In genomic region chr8:10634421-10634820, GRCm38 (mm10) we compare ENCODE assay signal across 8 mouse cellular contexts.
DNase-seq lines count a peak whose midpoint lies in the region; ATAC-seq and TF ChIP-seq lines count a peak whose summit lies in the region.
"Had no signal": no experiment of that assay in that cellular context is flagged by ENCODE, and none has a peak within 500 bp of the region (broad histone marks: within the 10 kb centered on the region; RNA-seq: fewer than 3 reads in every experiment).

No protein-coding gene starts in this region.

- no peak for ATAC-seq in kidney, embryonic 15.5 days (replicated peaks; ENCODE audit: low FRiP score)
- ATAC-seq in hindbrain, embryonic 12.5 days (ENCODE audit: low FRiP score), result peak; percentile 75

- H3K79me3 ChIP-seq in C2C12 (ENCODE audit: low read depth), result no peaks in the 10 kb centered on the region

- H3K27ac ChIP-seq in kidney, embryonic 15.5 days, result no peak overlapping the region
- no peak overlapping the region for H3K27ac ChIP-seq in hindbrain, embryonic 12.5 days
- H3K27ac ChIP-seq in thymus, adult 2 months (ENCODE audit: control insufficient read depth, insufficient read depth, low read length), result no peak overlapping the region

- intact Hi-C loops in gastrocnemius, postnatal 14 days (cut with DNase I; ENCODE audit: low total_unique reads), result no loop called here

- no peaks in the 10 kb centered on the region for H3K36me3 ChIP-seq in kidney, embryonic 15.5 days
- no peaks in the 10 kb centered on the region for H3K36me3 ChIP-seq in C2C12 (ENCODE audit: control insufficient read depth, insufficient read depth)
- no peaks in the 10 kb centered on the region for H3K36me3 ChIP-seq in hindbrain, embryonic 12.5 days
- H3K36me3 ChIP-seq in thymus, adult 2 months (ENCODE audit: control insufficient read depth, insufficient read depth, low read length), result no peaks in the 10 kb centered on the region

- no peaks in the 10 kb centered on the region for H3K27me3 ChIP-seq in kidney, embryonic 15.5 days
- H3K27me3 ChIP-seq in C2C12 (ENCODE audit: control insufficient read depth, insufficient read depth, insufficient read length), result no peaks in the 10 kb centered on the region
- H3K27me3 ChIP-seq in hindbrain, embryonic 12.5 days, result no peaks in the 10 kb centered on the region
- H3K27me3 ChIP-seq in thymus, adult 2 months (ENCODE audit: control insufficient read depth, insufficient read depth, low read length), result no peaks in the 10 kb centered on the region

- no peak overlapping the region for H3K4me3 ChIP-seq in kidney, embryonic 15.5 days (replicated peaks)
- no peak overlapping the region for H3K4me3 ChIP-seq in C2C12 (ENCODE audit: insufficient read depth, poor library complexity, severe bottlenecking)
- no peak overlapping the region for H3K4me3 ChIP-seq in hindbrain, embryonic 12.5 days
- H3K4me3 ChIP-seq in thymus, adult 2 months (ENCODE audit: control insufficient read depth, insufficient read depth, low read length), result no peak overlapping the region

- no peaks in the 10 kb centered on the region for H3K9me3 ChIP-seq in kidney, embryonic 15.5 days (replicated peaks)
- H3K9me3 ChIP-seq in hindbrain, embryonic 12.5 days (replicated peaks), result no peaks in the 10 kb centered on the region

- TF ChIP-seq CTCF in C2C12 (IDR thresholded peaks at IDR 0.05; ENCODE audit: control insufficient read depth, insufficient read depth, insufficient read length), result no peak
- no peak for TF ChIP-seq CTCF in thymus, adult 2 months (IDR thresholded peaks at IDR 0.05; ENCODE audit: borderline replicate concordance, control insufficient read depth, extremely low read depth, insufficient read depth, low read length, poor library complexity)

- H3K9ac ChIP-seq in kidney, embryonic 15.5 days, result no peak overlapping the region
- no peak overlapping the region for H3K9ac ChIP-seq in hindbrain, embryonic 12.5 days

- no peak overlapping the region for H3ac ChIP-seq in C2C12 (ENCODE audit: control insufficient read depth, insufficient read length, low read depth)

- H3K4me1 ChIP-seq in kidney, embryonic 15.5 days, result peaks cover 14% of the 10 kb centered on the region
- H3K4me1 ChIP-seq in hindbrain, embryonic 12.5 days, result peaks cover 23% of the 10 kb centered on the region
- H3K4me1 ChIP-seq in thymus, adult 2 months (replicated peaks; ENCODE audit: control insufficient read depth, insufficient read depth, low read length), result no peaks in the 10 kb centered on the region

- H3K79me2 ChIP-seq in C2C12 (ENCODE audit: control insufficient read depth, insufficient read depth), result no peaks in the 10 kb centered on the region

- whole genome bisulfite sequencing in kidney, embryonic 15.5 days, result 77% methylated on average over 13 of the region's 13 CpGs
- 53% methylated on average over 13 of the region's 13 CpGs for WGBS in hindbrain, embryonic 12.5 days
- 77% methylated on average over 13 of the region's 13 CpGs for WGBS in thymus, adult 2 months

- no peak for TF ChIP-seq POLR2A in thymus, adult 2 months (IDR thresholded peaks at IDR 0.05; ENCODE audit: control insufficient read depth, extremely low read depth, insufficient read depth, low read length, poor library complexity)

- DNase-seq in kidney, postnatal 14 days, result peak; percentile 9
- DNase-seq in 3134 (ENCODE audit: extremely low read depth, insufficient read length, low spot score), result peak; percentile 80
- no peak for DNase-seq in thymus, adult 2 months
- no peak for DNase-seq in gastrocnemius, postnatal 14 days
- DNase-seq: thymus, postnatal 36 days had no signal

- H3K4me2 ChIP-seq in kidney, embryonic 15.5 days, result no peak overlapping the region
- H3K4me2 ChIP-seq in hindbrain, embryonic 12.5 days (replicated peaks), result no peak overlapping the region

TF ChIP-seq in C2C12, 6 proteins besides CTCF, POLR2A, EP300 and RAD21:
- TF ChIP-seq MAX (IDR thresholded peaks at IDR 0.05) (peak; percentile 63), USF1 (IDR thresholded peaks at IDR 0.05; ENCODE audit: low read depth) (peak; percentile 44), MYOD1 (IDR thresholded peaks at IDR 0.05; ENCODE audit: control insufficient read depth, insufficient read length, low read depth) (no peak), CEBPB (IDR thresholded peaks at IDR 0.05; ENCODE audit: low read depth) (no peak), FOSL1 (IDR thresholded peaks at IDR 0.05; ENCODE audit: insufficient read depth, low read length, poor library complexity, severe bottlenecking) (no peak), MYOG (IDR thresholded peaks at IDR 0.05; ENCODE audit: control insufficient read depth, extremely low read depth, insufficient read length) (no peak)

Comparison
In these comparisons a context has a peak if more than half of its experiments do, and no peak if none do; other contexts are left out.
1. DNase-seq: peak in kidney, postnatal 14 days (single experiment) and 3134 (single experiment); none in thymus, adult 2 months (single experiment) and gastrocnemius, postnatal 14 days (single experiment).